Mouse (Mus musculus): Measurements from ENCODE around the gene Tbc1d5.
A peak's percentile ranks its signal among the peaks of the same experiment; 100 is the strongest.

The Tbc1d5 gene

DNA sequence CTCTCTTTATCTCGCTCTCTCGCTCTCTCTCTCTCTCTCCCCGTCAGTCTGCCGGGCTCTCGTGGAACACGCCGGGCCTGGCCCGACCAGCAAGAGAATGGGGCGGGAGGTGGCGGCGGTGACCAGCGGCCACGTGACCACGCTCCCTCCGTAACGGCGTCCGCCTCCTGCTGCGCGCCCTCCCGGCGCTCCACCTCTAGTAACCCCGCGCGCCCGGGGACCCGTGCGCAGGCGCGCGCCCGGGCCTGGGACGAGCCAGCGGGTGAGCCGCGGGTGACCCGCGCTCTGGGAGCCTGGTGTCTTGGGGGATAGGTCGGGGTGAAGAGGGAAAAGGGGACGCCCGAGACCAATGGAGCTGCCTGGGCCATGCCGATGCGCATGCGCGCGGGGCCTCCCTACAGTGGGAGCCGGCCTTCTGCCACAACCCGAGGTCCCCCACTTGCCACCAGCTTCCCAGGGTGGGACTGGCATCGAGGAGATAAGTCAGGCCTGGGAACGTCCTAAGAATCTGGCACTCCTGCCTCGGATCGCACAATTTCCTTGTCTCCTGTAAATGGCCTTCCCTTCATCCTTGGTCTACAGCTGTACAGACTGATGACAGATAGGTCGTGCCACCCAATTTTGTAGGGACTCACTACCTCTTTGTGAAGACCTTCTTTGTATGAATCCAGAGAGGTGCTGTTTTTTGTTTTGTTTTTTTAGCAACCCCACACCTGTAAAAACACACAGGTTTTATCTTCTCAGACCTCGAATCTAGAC, at the start of gene Tbc1d5:
Gene Tbc1d5, minus strand, starts transcription at position 158 of the 759 bp plus-strand sequence.
- DNase-seq (ENCODE audit: low read depth, low spot score) = peak; percentile 64

DNA sequence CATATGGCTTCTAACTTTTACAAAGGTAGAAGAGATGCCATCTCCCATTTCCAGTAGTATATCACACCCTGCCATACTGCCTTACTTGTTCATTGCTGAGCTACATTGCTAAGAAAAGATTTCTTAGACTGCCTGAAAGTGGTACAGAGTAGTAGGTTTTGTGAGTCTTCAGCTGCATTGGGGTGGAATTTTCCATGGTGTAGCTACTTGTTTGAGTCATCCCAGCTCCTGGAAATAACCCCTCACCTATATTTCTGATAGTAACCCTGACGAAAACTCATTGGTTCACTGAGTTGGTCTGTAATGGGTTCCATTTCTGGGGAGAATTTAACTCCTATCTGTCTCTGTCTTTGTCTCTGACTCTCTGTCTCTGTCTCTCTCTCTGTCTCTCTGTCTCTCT, 46.9 kb upstream of the Tbc1d5 start:
- no peak for DNase-seq (ENCODE audit: low read depth, low spot score)

DNA sequence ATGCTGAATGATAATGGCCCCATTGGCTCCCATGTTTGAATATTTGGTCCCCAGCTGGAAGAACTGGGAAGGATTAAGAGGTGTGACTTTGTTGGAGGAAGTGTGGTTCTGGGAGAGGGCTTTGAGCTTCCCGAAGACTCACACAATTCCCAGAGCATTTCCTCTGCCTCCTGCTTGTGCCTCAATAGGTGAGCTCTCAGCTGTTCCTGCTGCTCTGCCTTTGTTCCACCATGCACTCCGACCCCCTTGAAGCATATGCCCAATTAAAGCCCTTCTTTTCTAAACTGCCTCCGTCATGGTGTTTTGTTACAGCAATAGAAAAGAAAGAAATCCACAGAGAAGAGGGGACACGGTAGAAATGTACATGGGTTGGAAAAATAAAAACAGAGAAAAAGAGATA, 44.0 kb upstream of the Tbc1d5 start:
- DNase-seq (ENCODE audit: low read depth, low spot score) = no peak

DNA sequence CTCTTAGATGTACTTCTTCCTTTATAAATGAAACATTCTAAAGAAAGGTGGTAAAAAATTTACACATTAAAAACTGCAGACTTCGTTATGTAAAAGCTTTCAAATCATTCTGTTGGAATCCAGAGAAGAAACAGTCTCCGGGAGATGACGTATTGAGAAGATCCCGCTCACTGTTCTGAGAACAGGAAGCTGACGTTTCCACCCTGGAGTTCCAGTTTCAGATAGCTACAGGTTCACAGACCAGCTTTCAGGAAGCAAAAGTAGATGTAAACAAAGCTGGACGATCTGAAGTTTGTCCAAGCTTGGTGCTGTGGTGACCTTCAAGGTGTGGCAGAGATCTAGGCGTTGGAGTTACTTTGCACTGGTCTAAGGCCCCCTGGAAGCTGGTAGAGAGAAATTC, 41.9 kb upstream of the Tbc1d5 start:
- DNase-seq (ENCODE audit: low read depth, low spot score) = no peak

DNA sequence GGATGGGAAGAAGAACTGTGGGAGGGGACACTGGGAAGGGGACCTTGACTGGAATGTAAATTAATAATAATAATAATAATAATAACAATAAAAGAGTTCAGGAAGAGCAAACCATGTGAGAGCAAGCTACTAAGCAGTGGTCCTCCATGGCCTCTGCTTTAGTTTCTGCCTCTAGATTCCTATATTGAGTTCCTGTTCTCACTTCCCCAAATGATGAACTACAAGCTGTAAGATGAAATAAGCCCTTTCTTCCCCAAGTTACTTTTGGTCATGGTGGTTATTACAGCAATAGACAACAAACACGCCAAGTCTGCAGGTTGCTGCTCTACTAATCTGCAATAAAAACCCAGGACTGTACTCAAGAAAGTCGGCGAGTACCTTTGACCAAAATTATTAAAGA, 40.7 kb upstream of the Tbc1d5 start:
- no peak for DNase-seq (ENCODE audit: low read depth, low spot score)

DNA sequence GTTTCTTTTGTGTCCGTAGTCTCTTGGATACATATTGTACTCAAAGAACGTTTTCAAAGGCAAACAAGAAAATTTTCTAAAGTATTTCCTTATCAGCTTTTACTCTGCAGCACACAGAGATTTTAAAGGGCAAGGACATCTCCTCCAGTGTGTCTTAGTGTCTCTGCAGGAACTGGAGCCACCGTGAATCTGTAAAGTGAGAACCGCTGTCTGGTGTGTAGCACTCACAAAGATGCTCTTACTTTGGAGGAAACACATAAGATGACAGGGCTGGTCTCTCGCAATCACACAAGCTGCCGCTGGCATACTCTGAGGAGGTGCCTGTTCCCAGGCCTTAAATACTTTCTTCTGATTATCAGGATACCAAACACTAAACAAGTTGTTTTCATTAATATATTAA, 37.3 kb upstream of the Tbc1d5 start:
- no peak for DNase-seq (ENCODE audit: low read depth, low spot score)

DNA sequence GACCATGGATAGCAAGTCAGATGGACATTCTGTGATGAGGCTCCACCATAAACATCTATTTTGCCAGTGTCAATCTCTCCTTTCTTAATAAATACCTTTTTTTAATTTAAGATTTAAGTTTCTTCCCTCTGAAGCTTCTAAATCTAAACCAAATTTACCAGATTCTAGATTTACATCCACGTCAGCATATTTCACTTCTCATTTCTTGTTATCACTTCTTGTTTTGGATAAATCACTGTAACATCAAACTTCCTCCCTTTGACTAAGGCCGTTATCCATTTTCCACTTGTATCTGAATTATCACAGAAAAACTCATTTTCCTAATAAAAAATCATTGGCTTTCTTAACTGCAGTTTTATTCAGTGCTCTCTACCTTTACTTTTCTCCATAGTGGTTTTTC, 30.4 kb upstream of the Tbc1d5 start:
- DNase-seq (ENCODE audit: low read depth, low spot score) = no peak

DNA sequence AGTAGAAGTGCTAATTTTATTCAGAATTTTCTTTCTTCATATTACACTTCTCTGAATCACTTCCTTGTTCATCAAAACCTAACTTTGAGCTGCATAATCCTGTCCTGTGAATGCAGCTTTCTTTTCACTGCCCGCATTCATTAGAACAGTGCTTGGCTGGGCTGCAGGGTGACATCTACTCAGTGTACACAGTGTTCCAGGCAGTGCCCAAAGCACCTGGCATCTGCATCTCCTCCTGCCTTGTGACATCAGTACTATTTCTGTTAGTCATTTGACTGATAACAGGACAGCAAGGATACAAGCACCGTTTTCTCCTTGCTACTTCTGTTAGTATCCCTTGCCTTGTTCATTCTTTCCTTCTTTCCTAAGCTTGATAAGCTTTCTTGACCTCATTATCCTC, 25.5 kb upstream of the Tbc1d5 start:
- no peak for DNase-seq (ENCODE audit: low read depth, low spot score)

DNA sequence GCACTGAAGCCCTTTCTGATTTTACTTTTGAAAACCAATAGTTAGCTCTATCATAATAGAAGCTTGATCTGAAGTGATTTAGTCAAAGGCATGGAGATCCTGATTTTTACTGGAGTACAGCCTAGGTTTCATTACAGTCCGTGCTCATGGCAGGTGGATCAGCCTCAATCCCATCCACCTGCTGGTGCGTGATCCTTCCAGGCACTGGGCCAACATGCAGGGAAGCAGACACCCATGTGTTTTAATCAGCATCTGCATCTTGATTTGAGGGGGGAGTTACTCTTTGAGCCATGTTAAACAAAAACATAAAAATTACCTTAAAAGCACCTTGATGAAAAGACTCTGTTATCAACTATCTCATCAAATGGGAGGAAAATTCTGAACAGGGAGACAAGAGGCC, 16.4 kb upstream of the Tbc1d5 start:
- DNase-seq (ENCODE audit: low read depth, low spot score) = no peak

DNA sequence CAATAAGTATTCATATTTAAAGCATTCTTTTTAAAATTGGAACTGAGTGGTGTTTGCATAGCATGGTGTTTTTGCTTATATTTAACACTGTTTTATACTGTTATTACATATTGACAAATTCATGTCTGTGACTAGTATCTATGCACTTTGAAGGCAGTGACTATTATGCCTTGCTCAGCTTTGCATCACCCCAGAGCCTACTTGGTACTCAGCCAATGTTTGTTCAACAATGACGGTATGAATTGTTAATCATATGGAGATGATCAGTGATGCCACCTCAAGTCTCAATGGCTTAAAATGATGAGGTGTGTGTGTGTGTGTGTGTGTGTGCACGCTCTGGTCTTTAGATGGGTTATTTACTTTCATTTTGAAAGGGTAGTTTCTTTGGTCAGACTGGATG, 15.6 kb upstream of the Tbc1d5 start:
- no peak for DNase-seq (ENCODE audit: low read depth, low spot score)

DNA sequence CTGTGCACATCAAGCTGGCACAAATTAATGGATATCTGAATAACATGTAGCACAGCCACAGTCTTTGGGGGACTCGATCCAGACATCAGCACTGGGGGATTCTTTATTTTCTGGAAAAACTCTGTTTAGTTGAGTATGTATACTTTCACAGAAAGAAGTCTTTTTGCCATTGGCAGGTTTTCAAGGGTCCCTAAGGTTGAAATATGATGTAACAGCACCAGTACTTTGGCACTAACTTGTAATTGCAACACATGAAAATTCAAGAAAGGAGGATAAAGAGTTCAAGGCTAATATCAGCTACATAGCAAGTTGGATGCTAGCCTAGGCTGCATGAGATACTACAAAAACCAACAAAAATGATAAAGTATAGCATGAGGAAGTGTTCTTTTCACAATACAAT, 12.2 kb upstream of the Tbc1d5 start:
- DNase-seq (ENCODE audit: low read depth, low spot score) = no peak

DNA sequence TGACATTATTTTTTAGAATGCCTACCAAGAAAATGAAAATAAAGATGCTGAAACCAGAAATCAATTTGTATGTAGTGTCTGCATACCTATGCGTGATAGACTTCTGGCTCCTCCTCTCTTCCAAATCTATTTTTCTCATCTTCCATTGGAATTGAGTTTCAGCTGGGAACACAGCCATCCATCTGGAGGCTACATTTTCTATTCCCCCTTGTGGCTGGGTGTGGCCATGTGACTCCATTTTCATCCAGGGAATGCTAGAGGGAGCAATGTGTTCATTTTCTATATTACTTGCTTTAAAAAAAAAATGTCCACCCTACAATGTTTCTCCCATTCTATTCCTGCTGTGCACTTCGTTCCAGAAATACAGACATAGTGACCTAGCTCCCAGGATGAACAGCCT, 3.6 kb upstream of the Tbc1d5 start:
- DNase-seq (ENCODE audit: low read depth, low spot score) = peak; percentile 30

DNA sequence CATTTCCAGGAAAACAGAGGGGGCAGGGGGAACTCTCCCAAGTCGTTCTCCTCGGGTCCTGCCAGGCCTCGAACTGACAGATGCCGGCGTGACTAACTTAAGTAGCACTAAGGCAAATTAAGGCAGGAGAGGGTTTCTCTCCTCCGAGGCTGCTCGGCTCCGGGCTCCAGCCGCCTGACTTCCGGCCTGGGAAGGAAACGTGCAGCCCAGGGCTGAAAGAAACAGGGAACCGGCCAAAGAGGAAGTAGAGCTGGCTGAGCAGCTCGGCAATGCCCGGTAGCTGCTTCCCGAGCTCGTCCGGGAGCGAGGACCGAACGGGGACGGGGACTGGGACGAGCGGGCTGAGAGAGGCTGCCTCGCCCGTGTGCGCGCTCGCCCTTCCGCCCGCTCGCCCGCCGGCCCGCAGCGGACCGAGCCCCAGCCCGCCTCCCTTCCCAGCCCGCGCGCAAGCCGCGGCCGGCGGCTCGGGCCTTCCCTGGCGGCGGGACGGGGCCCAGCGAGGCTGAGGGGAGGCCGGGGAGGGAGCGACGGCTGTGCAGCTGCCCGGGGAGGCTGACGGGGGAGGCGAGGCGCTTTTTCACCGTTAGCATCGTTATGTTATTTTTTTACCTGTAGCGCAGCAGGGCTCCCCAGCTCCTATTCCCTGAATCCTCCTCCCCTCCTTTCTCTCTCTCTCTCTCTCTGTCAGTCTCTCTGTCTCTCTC, 509 bp downstream of the Tbc1d5 start:
- DNase-seq (ENCODE audit: low read depth, low spot score) = peak; percentile 40

DNA sequence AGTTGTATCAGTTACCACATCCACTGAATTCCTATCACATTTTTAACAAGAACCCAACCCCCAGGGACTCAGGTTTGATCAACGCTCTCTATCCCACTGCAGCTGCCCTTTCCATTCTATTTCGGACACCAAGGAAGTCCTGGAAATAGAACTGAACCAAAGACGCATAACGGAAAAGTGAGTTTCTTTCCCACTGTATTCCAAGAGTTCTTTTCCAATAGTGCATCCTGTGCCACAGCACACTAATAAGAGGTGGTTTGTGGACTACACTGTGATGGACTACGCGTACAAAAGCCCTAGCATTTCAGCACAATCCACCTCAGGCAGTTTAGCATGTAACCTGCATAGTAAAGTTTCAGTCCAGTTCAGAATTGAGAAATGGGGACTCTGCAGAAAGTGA, 1.2 kb downstream of the Tbc1d5 start:
- no peak for DNase-seq (ENCODE audit: low read depth, low spot score)

DNA sequence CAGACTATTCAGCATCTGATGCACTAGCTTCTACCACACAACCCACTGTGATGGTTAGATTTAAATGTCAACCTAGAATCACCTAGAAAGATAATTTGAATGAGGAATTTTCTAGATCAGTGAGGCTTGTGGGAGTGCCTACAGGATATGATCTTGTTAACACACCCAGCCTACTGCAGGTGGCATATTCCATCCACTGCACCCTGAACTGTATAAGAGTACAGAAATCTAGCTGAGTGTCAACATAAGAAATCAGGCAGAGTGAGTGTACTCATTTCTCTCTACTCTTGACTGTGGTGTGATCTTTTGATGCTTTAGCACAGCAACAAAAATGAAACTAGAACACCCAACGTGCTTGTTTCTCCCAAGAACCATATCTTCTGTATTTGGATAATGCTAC, 6.8 kb downstream of the Tbc1d5 start:
- DNase-seq (ENCODE audit: low read depth, low spot score) = no peak

DNA sequence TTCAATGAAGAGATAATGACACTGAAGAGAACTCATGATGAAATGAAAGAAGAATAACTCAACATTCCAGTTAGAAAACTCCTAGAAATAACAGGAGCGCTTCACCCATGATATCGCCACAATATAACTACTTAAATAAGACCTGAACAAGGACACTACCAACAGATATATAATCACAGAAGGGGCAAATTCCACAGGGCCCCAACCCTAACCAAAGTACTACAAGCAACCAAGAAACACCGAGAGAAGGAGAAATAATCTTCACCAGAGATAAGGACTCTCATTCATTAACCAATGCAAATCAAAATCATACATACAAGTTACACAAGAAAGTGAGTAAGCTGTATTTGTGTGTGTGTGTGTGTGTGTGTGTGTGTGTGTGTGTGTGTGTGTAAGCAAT, 7.6 kb downstream of the Tbc1d5 start:
- DNase-seq (ENCODE audit: low read depth, low spot score) = no peak

DNA sequence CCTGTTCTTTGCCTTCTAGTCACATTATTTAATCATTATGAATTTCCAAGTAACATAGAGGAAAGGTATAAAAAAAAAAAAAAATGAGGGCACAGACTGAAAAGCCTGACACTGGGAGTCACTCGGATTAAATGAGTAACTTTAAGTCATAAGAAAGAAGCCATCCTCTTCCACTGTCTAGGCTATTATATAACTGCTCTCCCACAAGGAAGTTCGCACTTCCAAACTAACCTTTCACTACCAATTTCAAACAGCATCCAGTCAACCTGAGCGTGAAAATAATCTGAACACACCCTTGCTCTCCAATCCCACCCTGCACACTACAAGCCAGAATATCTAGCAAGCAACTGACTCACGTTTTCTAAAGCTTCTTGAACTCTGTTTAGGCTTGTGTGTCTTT, 9.2 kb downstream of the Tbc1d5 start:
- no peak for DNase-seq (ENCODE audit: low read depth, low spot score)

DNA sequence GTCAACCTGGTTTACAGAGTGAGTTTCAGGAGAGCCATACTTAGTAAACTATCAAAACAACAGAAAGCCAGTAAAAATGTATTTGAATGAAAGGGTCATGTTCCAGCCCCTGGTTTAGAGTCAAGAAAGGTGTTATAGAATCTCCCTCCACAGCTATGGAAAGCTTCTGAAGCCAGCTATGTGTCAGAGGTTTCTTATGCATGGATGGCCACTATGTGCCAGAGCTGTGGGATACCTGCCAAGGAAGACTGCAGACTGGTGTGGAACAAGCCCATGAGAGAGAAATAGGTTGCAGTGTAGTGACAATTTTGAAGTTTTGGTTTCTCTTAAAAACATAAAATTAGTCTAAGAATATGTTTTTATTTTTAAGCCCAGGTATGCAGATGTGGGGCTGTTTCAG, 16.8 kb downstream of the Tbc1d5 start:
- DNase-seq (ENCODE audit: low read depth, low spot score) = no peak

DNA sequence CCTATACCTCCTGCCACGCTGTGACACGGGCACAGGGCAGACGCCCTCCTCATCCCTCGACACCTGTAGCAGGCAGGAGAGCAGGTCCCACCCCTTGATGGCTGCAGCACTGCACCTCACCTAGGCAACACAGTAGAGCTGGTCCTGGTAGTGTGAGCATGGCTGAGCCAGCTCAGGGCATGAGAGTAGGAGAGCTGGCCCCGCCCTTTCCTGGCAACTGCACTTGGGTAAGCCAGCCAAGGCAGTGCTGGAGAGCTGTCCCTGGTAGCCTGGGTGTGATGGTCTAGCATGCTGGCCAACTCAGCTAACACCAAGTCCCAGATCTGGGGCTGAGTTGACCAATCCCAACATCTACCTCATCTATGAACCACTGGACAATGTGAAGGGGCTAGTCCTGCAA, 19.9 kb downstream of the Tbc1d5 start:
- no peak for DNase-seq (ENCODE audit: low read depth, low spot score)

DNA sequence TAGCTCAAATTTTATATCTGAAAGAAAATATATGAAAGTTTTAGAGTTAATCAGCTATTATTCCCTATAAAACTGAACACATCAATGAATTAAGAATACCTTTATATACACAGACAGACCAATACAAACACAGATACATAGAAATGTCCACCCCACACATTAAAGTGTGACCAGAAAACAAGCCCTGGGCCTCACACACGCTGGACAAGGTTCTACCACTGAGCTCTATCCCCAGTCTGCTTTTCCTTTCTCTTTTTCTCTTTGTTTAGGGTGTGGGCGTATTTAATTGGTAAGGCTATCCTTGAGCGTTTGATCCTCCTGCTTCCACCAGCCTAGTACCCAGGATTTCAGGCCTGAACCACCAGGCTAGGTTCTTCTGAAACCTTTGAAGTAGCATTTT, 28.2 kb downstream of the Tbc1d5 start:
- no peak for DNase-seq (ENCODE audit: low read depth, low spot score)

DNA sequence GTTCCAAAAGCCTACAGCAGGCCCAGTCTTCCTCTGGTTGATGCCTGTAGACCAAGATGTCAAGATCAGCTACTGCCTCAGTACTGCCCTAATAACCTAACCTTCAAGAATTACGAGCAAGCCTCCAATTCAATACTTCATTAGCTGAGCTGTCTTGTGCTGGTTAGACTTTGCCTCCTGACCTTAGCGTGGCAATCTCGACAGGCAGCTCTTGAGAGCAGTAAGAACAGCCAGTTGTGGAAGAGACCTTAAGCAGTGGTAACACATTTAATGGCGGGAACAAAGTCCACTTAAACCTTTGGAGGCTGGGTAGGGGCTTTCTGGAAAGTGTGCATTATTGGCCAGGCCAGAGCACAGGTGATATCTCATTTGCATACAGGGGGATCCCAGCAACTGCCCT, 34.2 kb downstream of the Tbc1d5 start:
- no peak for DNase-seq (ENCODE audit: low read depth, low spot score)

DNA sequence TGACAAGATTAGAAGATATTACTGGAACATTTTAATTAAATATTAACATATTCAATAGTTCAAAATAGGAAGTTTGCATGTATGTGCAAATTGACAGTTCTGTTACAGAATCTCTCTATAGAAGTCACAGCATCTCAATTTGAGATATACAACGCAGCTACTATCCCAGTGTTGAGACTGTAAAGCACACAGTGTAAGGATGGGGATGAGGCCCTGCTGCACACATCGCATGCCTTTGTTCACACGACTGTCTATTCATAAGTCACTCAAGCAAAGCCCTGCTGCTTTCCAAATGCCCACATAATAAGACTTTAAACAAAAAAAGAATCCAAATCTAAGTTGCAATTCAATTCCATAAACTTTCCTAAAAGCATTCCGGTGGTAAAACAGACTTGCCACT, 37.1 kb downstream of the Tbc1d5 start:
- no peak for DNase-seq (ENCODE audit: low read depth, low spot score)

DNA sequence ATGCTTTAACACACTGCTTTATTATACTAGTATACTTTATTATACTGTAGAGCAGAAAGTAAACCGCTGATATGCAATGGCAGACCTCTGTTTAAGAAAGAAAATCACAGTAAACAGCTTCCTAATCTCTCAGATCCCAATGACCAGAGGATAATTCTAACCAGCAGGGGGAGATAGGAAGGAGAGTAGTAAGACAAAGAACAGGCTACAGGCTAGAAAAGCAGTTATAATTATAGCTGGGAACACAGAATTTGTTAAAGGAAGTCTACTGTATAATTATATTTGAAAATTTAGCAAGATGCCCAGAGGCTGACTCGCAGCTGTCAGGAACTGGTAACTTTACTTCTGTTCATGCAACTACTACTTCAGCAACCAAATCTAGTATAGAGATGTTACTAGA, 68.0 kb downstream of the Tbc1d5 start:
- peak; percentile 6 for DNase-seq (ENCODE audit: low read depth, low spot score)

DNA sequence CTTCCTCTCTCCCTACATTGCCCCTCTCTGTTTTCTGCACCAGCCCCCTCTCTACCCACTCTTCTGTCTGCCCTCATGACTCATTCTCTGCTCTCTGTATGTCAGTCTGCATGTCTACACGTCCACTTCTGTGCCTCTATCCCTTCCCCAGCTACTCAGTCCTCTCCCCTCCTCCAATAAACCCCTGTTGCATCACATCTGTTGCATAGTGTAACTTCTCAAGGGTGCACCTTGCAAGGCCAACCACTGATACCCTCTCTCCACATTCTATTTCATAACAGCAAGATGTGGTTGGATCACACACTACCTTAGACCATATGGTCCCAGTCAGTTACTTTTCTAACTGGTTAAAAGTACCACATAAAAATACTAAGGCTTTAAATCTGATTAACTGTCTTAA, 74.9 kb downstream of the Tbc1d5 start:
- no peak for DNase-seq (ENCODE audit: low read depth, low spot score)
